Mouse (Mus musculus): ENCODE measurements at regions not wholly inside any gene's neighbourhood (a gene's known extent, or its start where the extent isn't known, plus 50 kb on each side); places are given as distances from the start of the nearest gene placed in this dataset.

GRCm38 (mm10) chr1:184310185-184310815, 276.2 kb upstream of the 1700056E22Rik start:
- WGBS: 91% methylated on average over 19 of the region's 19 CpGs
- no peak overlapping the region for H3K9ac ChIP-seq

GRCm38 (mm10) chr1:184304813-184305212, 270.7 kb upstream of the 1700056E22Rik start:
- H3K4me2 ChIP-seq (replicated peaks): no peak overlapping the region
- ATAC-seq (ENCODE audit: insufficient number of reproducible peaks, insufficient read depth, low FRiP score, low TSS enrichment): no peak
- H3K9ac ChIP-seq: no peak overlapping the region
- WGBS: 73% methylated on average over 4 of the region's 4 CpGs
- H3K27ac ChIP-seq: no peak overlapping the region
- no peaks in the 10 kb centered on the region for H3K27me3 ChIP-seq
- H3K36me3 ChIP-seq: no peaks in the 10 kb centered on the region
- H3K9me3 ChIP-seq: no peaks in the 10 kb centered on the region
- H3K4me1 ChIP-seq: no peaks in the 10 kb centered on the region
- no peak overlapping the region for H3K4me3 ChIP-seq

More at GRCm38 (mm10) chr1:184310185-184310815, 276.2 kb upstream of the 1700056E22Rik start:
- no peak for ATAC-seq (ENCODE audit: insufficient number of reproducible peaks, insufficient read depth, low FRiP score, low TSS enrichment)
- H3K4me2 ChIP-seq (replicated peaks): no peak overlapping the region
- H3K36me3 ChIP-seq: no peaks in the 10 kb centered on the region
- H3K9me3 ChIP-seq: no peaks in the 10 kb centered on the region
- H3K27me3 ChIP-seq: no peaks in the 10 kb centered on the region
- no peaks in the 10 kb centered on the region for H3K4me1 ChIP-seq
- H3K27ac ChIP-seq: no peak overlapping the region
- no peak overlapping the region for H3K4me3 ChIP-seq

- H3K36me3 ChIP-seq: no peaks in the 10 kb centered on the region
- no peak overlapping the region for H3K4me3 ChIP-seq
- no peak for ATAC-seq (ENCODE audit: insufficient number of reproducible peaks, insufficient read depth, low FRiP score, low TSS enrichment)
- H3K27me3 ChIP-seq: no peaks in the 10 kb centered on the region
- H3K9ac ChIP-seq: no peak overlapping the region
- H3K9me3 ChIP-seq: no peaks in the 10 kb centered on the region
- no peaks in the 10 kb centered on the region for H3K4me1 ChIP-seq
- no peak overlapping the region for H3K27ac ChIP-seq
- WGBS: 79% methylated on average over 4 of the region's 4 CpGs
- no peak overlapping the region for H3K4me2 ChIP-seq (replicated peaks)
Measured at GRCm38 (mm10) chr1:184304204-184304603, 270.1 kb upstream of the 1700056E22Rik start.

GRCm38 (mm10) chr1:184298701-184299100, 264.6 kb upstream of the 1700056E22Rik start:
- H3K27ac ChIP-seq: no peak overlapping the region
- 33% methylated on average over 1 of the region's 1 CpGs for WGBS

GRCm38 (mm10) chr1:184297001-184297740, 263.1 kb upstream of the 1700056E22Rik start:
- Histone ChIP-seq H3K4me2 (replicated peaks) (no peak overlapping the region), H3K9ac (no peak overlapping the region), H3K27me3 (no peaks in the 10 kb centered on the region), H3K4me1 (no peaks in the 10 kb centered on the region), H3K4me3 (no peak overlapping the region), H3K36me3 (no peaks in the 10 kb centered on the region), H3K9me3 (no peaks in the 10 kb centered on the region), H3K27ac (no peak overlapping the region)
- 74% methylated on average over 4 of the region's 4 CpGs for WGBS
- no peak for ATAC-seq (ENCODE audit: insufficient number of reproducible peaks, insufficient read depth, low FRiP score, low TSS enrichment)

More at GRCm38 (mm10) chr1:184298701-184299100, 264.6 kb upstream of the 1700056E22Rik start:
- Histone ChIP-seq H3K4me1 (no peaks in the 10 kb centered on the region), H3K9me3 (no peaks in the 10 kb centered on the region), H3K4me2 (replicated peaks) (no peak overlapping the region), H3K9ac (no peak overlapping the region), H3K36me3 (no peaks in the 10 kb centered on the region), H3K4me3 (no peak overlapping the region), H3K27me3 (no peaks in the 10 kb centered on the region)
- no peak for ATAC-seq (ENCODE audit: insufficient number of reproducible peaks, insufficient read depth, low FRiP score, low TSS enrichment)

- no peaks in the 10 kb centered on the region for H3K9me3 ChIP-seq
- WGBS: 87% methylated on average over 7 of the region's 7 CpGs
- ATAC-seq (ENCODE audit: insufficient number of reproducible peaks, insufficient read depth, low FRiP score, low TSS enrichment): no peak
Measured at GRCm38 (mm10) chr1:184291129-184291528, 257.0 kb upstream of the 1700056E22Rik start.

GRCm38 (mm10) chr1:184289733-184290416, 255.8 kb upstream of the 1700056E22Rik start:
- H3K9me3 ChIP-seq: no peaks in the 10 kb centered on the region
- ATAC-seq (ENCODE audit: insufficient number of reproducible peaks, insufficient read depth, low FRiP score, low TSS enrichment): no peak
- no peak overlapping the region for H3K27ac ChIP-seq
- H3K4me1 ChIP-seq: no peaks in the 10 kb centered on the region
- H3K27me3 ChIP-seq: no peaks in the 10 kb centered on the region
- no peak overlapping the region for H3K9ac ChIP-seq
- no peak overlapping the region for H3K4me3 ChIP-seq
- H3K36me3 ChIP-seq: no peaks in the 10 kb centered on the region
- WGBS: 49% methylated on average over 7 of the region's 7 CpGs
- no peak overlapping the region for H3K4me2 ChIP-seq (replicated peaks)

More at GRCm38 (mm10) chr1:184291129-184291528, 257.0 kb upstream of the 1700056E22Rik start:
- no peak overlapping the region for H3K4me2 ChIP-seq (replicated peaks)
- H3K27ac ChIP-seq: no peak overlapping the region
- no peak overlapping the region for H3K4me3 ChIP-seq
- no peaks in the 10 kb centered on the region for H3K4me1 ChIP-seq
- no peaks in the 10 kb centered on the region for H3K36me3 ChIP-seq
- no peak overlapping the region for H3K9ac ChIP-seq
- H3K27me3 ChIP-seq: no peaks in the 10 kb centered on the region

GRCm38 (mm10) chr1:184281768-184282167, 247.7 kb upstream of the 1700056E22Rik start:
- 75% methylated on average over 5 of the region's 5 CpGs for WGBS
- H3K9me3 ChIP-seq: no peaks in the 10 kb centered on the region

GRCm38 (mm10) chr1:184279263-184279662, 245.2 kb upstream of the 1700056E22Rik start:
- no peak overlapping the region for H3K9ac ChIP-seq
- H3K9me3 ChIP-seq: no peaks in the 10 kb centered on the region
- 61% methylated on average over 10 of the region's 10 CpGs for WGBS
- H3K4me2 ChIP-seq (replicated peaks): no peak overlapping the region
- no peak overlapping the region for H3K4me3 ChIP-seq
- no peak for ATAC-seq (ENCODE audit: insufficient number of reproducible peaks, insufficient read depth, low FRiP score, low TSS enrichment)
- no peaks in the 10 kb centered on the region for H3K36me3 ChIP-seq
- H3K4me1 ChIP-seq: no peaks in the 10 kb centered on the region
- H3K27ac ChIP-seq: no peak overlapping the region
- H3K27me3 ChIP-seq: no peaks in the 10 kb centered on the region

More at GRCm38 (mm10) chr1:184281768-184282167, 247.7 kb upstream of the 1700056E22Rik start:
- Histone ChIP-seq H3K9ac (no peak overlapping the region), H3K36me3 (no peaks in the 10 kb centered on the region), H3K27ac (no peak overlapping the region), H3K27me3 (no peaks in the 10 kb centered on the region), H3K4me1 (no peaks in the 10 kb centered on the region), H3K4me2 (replicated peaks) (no peak overlapping the region), H3K4me3 (no peak overlapping the region)
- ATAC-seq (ENCODE audit: insufficient number of reproducible peaks, insufficient read depth, low FRiP score, low TSS enrichment): no peak

- Histone ChIP-seq H3K27ac (no peak overlapping the region), H3K36me3 (no peaks in the 10 kb centered on the region), H3K9me3 (no peaks in the 10 kb centered on the region), H3K4me2 (replicated peaks) (no peak overlapping the region), H3K4me1 (no peaks in the 10 kb centered on the region), H3K9ac (no peak overlapping the region), H3K27me3 (0 out of 2 replicates have a peak, but pooled peaks cover 4% of the 10 kb centered on the region), H3K4me3 (no peak overlapping the region)
- WGBS: 91% methylated on average over 2 of the region's 2 CpGs
- ATAC-seq (ENCODE audit: insufficient number of reproducible peaks, insufficient read depth, low FRiP score, low TSS enrichment): no peak
Measured at GRCm38 (mm10) chr1:184277001-184277400, 242.9 kb upstream of the 1700056E22Rik start.

- H3K9ac ChIP-seq: no peak overlapping the region
- no peaks in the 10 kb centered on the region for H3K9me3 ChIP-seq
- WGBS: 87% methylated on average over 9 of the region's 9 CpGs
- 0 out of 2 replicates have a peak, but pooled peaks cover 4% of the 10 kb centered on the region for H3K27me3 ChIP-seq
- no peaks in the 10 kb centered on the region for H3K36me3 ChIP-seq
- H3K4me1 ChIP-seq: no peaks in the 10 kb centered on the region
- H3K4me2 ChIP-seq (replicated peaks): no peak overlapping the region
- no peak overlapping the region for H3K4me3 ChIP-seq
- no peak overlapping the region for H3K27ac ChIP-seq
- no peak for ATAC-seq (ENCODE audit: insufficient number of reproducible peaks, insufficient read depth, low FRiP score, low TSS enrichment)
Measured at GRCm38 (mm10) chr1:184275877-184276276, 241.8 kb upstream of the 1700056E22Rik start.
